Mouse (Mus musculus): ENCODE data around the gene Olfr26.

GRCm38 (mm10) chr9:38805696-38806095 is 49.2 kb upstream of the Olfr26 start:
- TF ChIP-seq CTCF (IDR thresholded peaks at IDR 0.05; ENCODE audit: extremely low read depth, insufficient read length, insufficient replicate concordance, low read depth, low read length) = no peak
- TF ChIP-seq POLR2A (IDR thresholded peaks at IDR 0.05; ENCODE audit: low read depth, low read length) = no peak
